Mouse (Mus musculus): ENCODE measurements around the gene Afap1l2. TPM values are rescaled to one million over a fixed set of nuclear protein-coding genes. Genes with fewer than 3 reads are reported as not detected.

The Afap1l2 gene
- polyA plus RNA-seq, 1 experiment = 7.8 TPM

DNA sequence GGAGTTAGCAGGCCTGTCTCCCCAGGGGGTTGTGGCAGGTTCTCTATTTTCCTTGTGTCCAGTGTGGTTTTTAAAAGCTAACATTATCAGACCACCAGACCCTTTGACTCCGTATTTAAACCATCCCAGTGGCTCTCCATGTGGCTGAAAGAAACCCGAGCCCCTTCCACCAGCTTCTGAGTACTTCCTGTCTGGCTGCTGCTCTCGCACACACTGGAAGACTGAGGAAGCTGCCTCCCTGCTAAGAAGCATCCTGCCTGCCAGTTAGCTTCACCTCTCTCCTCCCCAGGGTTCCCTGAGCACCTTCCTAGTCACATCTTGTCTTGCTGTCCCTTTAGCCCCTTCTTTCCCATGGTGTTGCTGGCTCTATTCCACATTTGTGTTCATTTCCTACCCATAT, 100.2 kb downstream of the Afap1l2 start:
- no peak for DNase-seq (ENCODE audit: low read depth)
- TF ChIP-seq CTCF (IDR thresholded peaks at IDR 0.05; ENCODE audit: borderline replicate concordance, extremely low read depth, insufficient read depth, insufficient read length) = no peak
- no peak for TF ChIP-seq POLR2A (IDR thresholded peaks at IDR 0.05; ENCODE audit: borderline replicate concordance, extremely low read depth, insufficient read depth, insufficient read length, poor library complexity, severe bottlenecking)

DNA sequence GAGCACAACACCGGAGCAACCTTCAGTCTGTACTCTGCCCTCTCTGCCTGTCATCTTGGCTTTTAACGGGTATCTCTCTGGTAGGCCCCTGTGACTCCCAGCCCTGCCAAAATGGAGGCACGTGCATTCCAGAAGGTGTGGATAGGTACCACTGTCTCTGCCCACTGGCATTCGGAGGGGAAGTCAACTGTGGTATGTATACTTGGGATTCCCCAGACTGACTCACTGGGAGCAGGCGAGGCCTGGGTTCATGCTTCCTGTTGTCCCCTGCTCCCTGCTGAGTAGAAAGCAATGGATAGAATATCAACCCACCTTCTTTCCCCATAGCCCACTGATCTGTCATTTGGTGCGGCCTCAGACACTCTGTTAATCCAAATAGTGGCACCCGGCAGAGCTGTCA, 102.6 kb downstream of the Afap1l2 start:
- TF ChIP-seq CTCF (IDR thresholded peaks at IDR 0.05; ENCODE audit: borderline replicate concordance, extremely low read depth, insufficient read depth, insufficient read length) (no peak), POLR2A (IDR thresholded peaks at IDR 0.05; ENCODE audit: borderline replicate concordance, extremely low read depth, insufficient read depth, insufficient read length, poor library complexity, severe bottlenecking) (no peak)
- DNase-seq (ENCODE audit: low read depth) = no peak

GRCm38 (mm10) chr19:56904095-56904494, 103.9 kb downstream of the Afap1l2 start:
- DNase-seq (ENCODE audit: low read depth) = no peak
- TF ChIP-seq CTCF (IDR thresholded peaks at IDR 0.05; ENCODE audit: borderline replicate concordance, extremely low read depth, insufficient read depth, insufficient read length) (no peak), POLR2A (IDR thresholded peaks at IDR 0.05; ENCODE audit: borderline replicate concordance, extremely low read depth, insufficient read depth, insufficient read length, poor library complexity, severe bottlenecking) (no peak)

- TF ChIP-seq POLR2A (IDR thresholded peaks at IDR 0.05; ENCODE audit: borderline replicate concordance, extremely low read depth, insufficient read depth, insufficient read length, poor library complexity, severe bottlenecking) = no peak
- no peak for TF ChIP-seq CTCF (IDR thresholded peaks at IDR 0.05; ENCODE audit: borderline replicate concordance, extremely low read depth, insufficient read depth, insufficient read length)
- DNase-seq (ENCODE audit: low read depth) = no peak
Measured at GRCm38 (mm10) chr19:56897654-56898053, 110.4 kb downstream of the Afap1l2 start.

GRCm38 (mm10) chr19:56893326-56893725, 114.7 kb downstream of the Afap1l2 start:
- TF ChIP-seq POLR2A (IDR thresholded peaks at IDR 0.05; ENCODE audit: borderline replicate concordance, extremely low read depth, insufficient read depth, insufficient read length, poor library complexity, severe bottlenecking) = no peak
- no peak for TF ChIP-seq CTCF (IDR thresholded peaks at IDR 0.05; ENCODE audit: borderline replicate concordance, extremely low read depth, insufficient read depth, insufficient read length)

DNA sequence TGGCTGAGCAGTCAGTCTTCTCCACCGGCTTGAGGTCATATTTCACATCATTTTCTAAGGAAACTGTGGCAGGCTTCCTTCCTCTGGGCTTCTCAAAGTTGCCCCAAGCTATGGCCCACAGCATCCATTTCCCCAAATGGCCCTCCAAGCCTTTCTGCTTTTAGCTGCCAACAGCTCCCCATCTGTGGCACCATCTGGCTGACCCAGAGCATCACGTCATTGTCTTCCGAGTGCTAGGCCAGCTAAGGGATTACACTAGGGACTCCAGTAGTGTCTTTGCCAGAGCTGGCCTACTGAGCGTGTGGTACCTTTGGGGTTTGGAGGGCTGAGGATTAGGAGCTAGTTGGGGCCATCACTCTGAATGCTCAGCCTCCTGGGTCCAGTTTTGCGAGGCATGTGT, 115.4 kb downstream of the Afap1l2 start:
- TF ChIP-seq POLR2A (IDR thresholded peaks at IDR 0.05; ENCODE audit: borderline replicate concordance, extremely low read depth, insufficient read depth, insufficient read length, poor library complexity, severe bottlenecking) = no peak
- no peak for TF ChIP-seq CTCF (IDR thresholded peaks at IDR 0.05; ENCODE audit: borderline replicate concordance, extremely low read depth, insufficient read depth, insufficient read length)
- DNase-seq (ENCODE audit: low read depth) = no peak

More at GRCm38 (mm10) chr19:56893326-56893725, 114.7 kb downstream of the Afap1l2 start:
- no peak for DNase-seq (ENCODE audit: low read depth)

GRCm38 (mm10) chr19:56891438-56891837, 116.6 kb downstream of the Afap1l2 start:
- DNase-seq (ENCODE audit: low read depth) = peak; percentile 17
- TF ChIP-seq CTCF (IDR thresholded peaks at IDR 0.05; ENCODE audit: borderline replicate concordance, extremely low read depth, insufficient read depth, insufficient read length) (no peak), POLR2A (IDR thresholded peaks at IDR 0.05; ENCODE audit: borderline replicate concordance, extremely low read depth, insufficient read depth, insufficient read length, poor library complexity, severe bottlenecking) (no peak)

DNA sequence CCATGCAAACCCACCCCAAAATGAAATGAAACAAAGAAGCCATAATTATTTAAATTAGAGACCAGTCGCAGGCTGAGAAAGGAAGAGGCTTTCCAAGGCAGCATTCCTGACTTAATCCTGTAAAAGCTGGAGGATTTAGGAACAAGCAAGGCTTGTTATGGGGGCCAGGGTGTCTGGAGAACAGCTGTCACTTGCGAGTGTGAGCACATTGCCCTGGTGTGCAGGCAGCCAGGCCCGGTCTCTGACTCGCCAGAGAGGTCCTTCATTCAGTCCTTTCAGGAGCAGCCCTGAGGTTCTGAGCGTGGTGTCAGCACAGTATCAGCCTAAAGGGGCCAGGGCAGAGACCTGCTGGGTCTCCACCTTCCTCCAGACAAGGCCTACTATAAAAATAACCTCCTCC, 119.4 kb downstream of the Afap1l2 start:
- TF ChIP-seq CTCF (IDR thresholded peaks at IDR 0.05; ENCODE audit: borderline replicate concordance, extremely low read depth, insufficient read depth, insufficient read length) (no peak), POLR2A (IDR thresholded peaks at IDR 0.05; ENCODE audit: borderline replicate concordance, extremely low read depth, insufficient read depth, insufficient read length, poor library complexity, severe bottlenecking) (no peak)
- DNase-seq (ENCODE audit: low read depth) = peak; percentile 44

DNA sequence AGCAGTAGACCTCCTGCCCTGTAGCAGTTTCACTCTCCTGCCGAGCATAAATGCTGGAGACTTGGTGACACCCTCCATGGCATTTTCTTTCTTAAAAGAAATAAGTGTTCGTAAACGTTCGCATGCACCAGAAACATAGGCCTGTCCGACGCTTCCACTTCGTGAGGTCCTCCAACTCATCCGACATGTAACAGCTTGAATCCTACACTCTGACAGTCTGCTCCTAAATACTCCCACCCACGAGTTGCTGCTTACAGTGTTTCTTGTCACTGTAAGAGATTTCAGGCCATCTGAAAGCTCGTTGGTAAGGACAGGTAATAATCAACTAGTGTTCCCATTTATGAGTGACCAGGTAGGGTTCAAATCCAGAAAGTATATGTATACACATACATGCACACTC, 120.1 kb downstream of the Afap1l2 start:
- DNase-seq (ENCODE audit: low read depth) = no peak
- TF ChIP-seq CTCF (IDR thresholded peaks at IDR 0.05; ENCODE audit: borderline replicate concordance, extremely low read depth, insufficient read depth, insufficient read length) = no peak
- TF ChIP-seq POLR2A (IDR thresholded peaks at IDR 0.05; ENCODE audit: borderline replicate concordance, extremely low read depth, insufficient read depth, insufficient read length, poor library complexity, severe bottlenecking) = no peak

- TF ChIP-seq CTCF (IDR thresholded peaks at IDR 0.05; ENCODE audit: borderline replicate concordance, extremely low read depth, insufficient read depth, insufficient read length) (no peak), POLR2A (IDR thresholded peaks at IDR 0.05; ENCODE audit: borderline replicate concordance, extremely low read depth, insufficient read depth, insufficient read length, poor library complexity, severe bottlenecking) (no peak)
- peak; percentile 60 for DNase-seq (ENCODE audit: low read depth)
Measured at GRCm38 (mm10) chr19:56877364-56877763, 130.7 kb downstream of the Afap1l2 start.

GRCm38 (mm10) chr19:56874601-56875315, 133.3 kb downstream of the Afap1l2 start:
- TF ChIP-seq CTCF (IDR thresholded peaks at IDR 0.05; ENCODE audit: borderline replicate concordance, extremely low read depth, insufficient read depth, insufficient read length) = no peak
- TF ChIP-seq POLR2A (IDR thresholded peaks at IDR 0.05; ENCODE audit: borderline replicate concordance, extremely low read depth, insufficient read depth, insufficient read length, poor library complexity, severe bottlenecking) = no peak
- DNase-seq (ENCODE audit: low read depth) = no peak

Measured in brain, embryonic 14.5 days (tissue).